Mouse (Mus musculus) cerebellum, adult 2 months (tissue): Measurements from ENCODE around the gene Cbx3. TPM values are rescaled to one million over a fixed set of nuclear protein-coding genes. Genes with fewer than 3 reads are reported as not detected.
A peak's percentile ranks its signal among the peaks of the same experiment; 100 is the strongest.

Source experiments
- DNase-seq, 2 experiments: peaks; one replicate each; pipeline ENCODE4 v3.0.0; 2021
- H3K27ac ChIP-seq: fragments of 200-500 bp; 2 replicates; pipeline ENCODE4 v1.5.1; 2012; ENCODE audit warnings: low read length, control low read depth, inconsistent platforms; ENCODE audit not compliant: insufficient read depth
- H3K27me3 ChIP-seq: fragments of 200-500 bp; 2 replicates; pipeline ENCODE4 v1.6.1; 2012; ENCODE audit warnings: inconsistent platforms, mild to moderate bottlenecking, low read length, moderate library complexity; ENCODE audit not compliant: control insufficient read depth, insufficient read depth
- H3K4me1 ChIP-seq: fragments of 200-500 bp; 2 replicates; pipeline ENCODE4 v1.6.1; 2011; ENCODE audit warnings: low read length; ENCODE audit not compliant: control insufficient read depth, insufficient read depth
- H3K4me3 ChIP-seq: fragments of 200-500 bp; replicated peaks from 2 replicates; pipeline ENCODE3; 2011; ENCODE audit warnings: mild to moderate bottlenecking, low read depth, low read length, control low read depth; ENCODE audit not compliant: insufficient read depth
- CTCF ChIP-seq: fragments of 200-500 bp; IDR thresholded peaks from 2 replicates; pipeline ENCODE4 v1.5.1; 2011; ENCODE audit warnings: low read depth, mild to moderate bottlenecking, control low read depth, low read length, moderate library complexity, borderline replicate concordance; ENCODE audit not compliant: insufficient read depth
- POLR2A ChIP-seq: fragments of 200-500 bp; IDR thresholded peaks from 2 replicates; pipeline ENCODE4 v1.6.1; 2011; ENCODE audit warnings: low read length, control low read depth, borderline replicate concordance; ENCODE audit not compliant: insufficient read depth
- WGBS: fragments of 180-500 bp; shearing (Covaris S2); methylation state at CpG from one replicate; pipeline ENCODE4 v1.1.7; 2018; 5-methylcytosine and 5-hydroxymethylcytosine counted together
- polyA plus RNA-seq: library from polyadenylated mRNA; depleted of rRNA; stranded (reverse); fragments of >200 nt; gene quantifications from 2 replicates; pipeline ENCODE4 v1.2.3, GENCODE M21; 2012

Gene Cbx3
- polyA plus RNA-seq, 1 experiment = 91.4 TPM

GRCm38 (mm10) chr6:51486731-51487130, 16.6 kb downstream of the Cbx3 start:
- Histone ChIP-seq H3K4me3 (no peak overlapping the region), H3K27ac (no peak overlapping the region), H3K27me3 (no peaks in the 10 kb centered on the region), H3K4me1 (no peaks in the 10 kb centered on the region)
- no peak for TF ChIP-seq POLR2A
- no peak for TF ChIP-seq CTCF
- WGBS = 89% methylated on average over 5 of the region's 5 CpGs
- no peak for DNase-seq

- no peak overlapping the region for H3K27ac ChIP-seq
- no peaks in the 10 kb centered on the region for H3K27me3 ChIP-seq
- TF ChIP-seq CTCF = no peak
- no peak for TF ChIP-seq POLR2A
- no peak overlapping the region for H3K4me3 ChIP-seq
- no peaks in the 10 kb centered on the region for H3K4me1 ChIP-seq
- WGBS = 8% methylated on average over 2 of the region's 2 CpGs
- peak; percentile 76 to 91 for DNase-seq
Observed at GRCm38 (mm10) chr6:51489787-51490186, 19.6 kb downstream of the Cbx3 start.

- Histone ChIP-seq H3K27ac (no peak overlapping the region), H3K4me3 (no peak overlapping the region), H3K27me3 (no peaks in the 10 kb centered on the region), H3K4me1 (no peaks in the 10 kb centered on the region)
- TF ChIP-seq CTCF (no peak), POLR2A (no peak)
- no peak for DNase-seq
- 77% methylated on average over 8 of the region's 8 CpGs for WGBS
Observed at GRCm38 (mm10) chr6:51497321-51498111, 27.4 kb downstream of the Cbx3 start.

GRCm38 (mm10) chr6:51505671-51506070, 35.5 kb downstream of the Cbx3 start:
- DNase-seq = no peak
- Histone ChIP-seq H3K27me3 (no peaks in the 10 kb centered on the region), H3K4me1 (no peaks in the 10 kb centered on the region), H3K27ac (no peak overlapping the region), H3K4me3 (no peak overlapping the region)
- TF ChIP-seq POLR2A (no peak), CTCF (no peak)
- 72% methylated on average over 1 of the region's 1 CpGs for WGBS

- WGBS = 82% methylated on average over 2 of the region's 2 CpGs
- TF ChIP-seq POLR2A (no peak), CTCF (no peak)
- no peak for DNase-seq
Observed at GRCm38 (mm10) chr6:51507556-51507955, 37.4 kb downstream of the Cbx3 start.

GRCm38 (mm10) chr6:51508750-51509648, 38.8 kb downstream of the Cbx3 start:
- 26% methylated on average over 18 of the region's 18 CpGs for WGBS
- Histone ChIP-seq H3K4me3 (peak overlapping the region; percentile 54), H3K27me3 (no peaks in the 10 kb centered on the region), H3K4me1 (no peaks in the 10 kb centered on the region), H3K27ac (no peak overlapping the region)
- DNase-seq = peak; percentile 74 to 75
- TF ChIP-seq CTCF (peak; percentile 89), POLR2A (peak; percentile 46; the same call in 1 of the 2 replicates)

More at GRCm38 (mm10) chr6:51507556-51507955, 37.4 kb downstream of the Cbx3 start:
- Histone ChIP-seq H3K27me3 (no peaks in the 10 kb centered on the region), H3K4me1 (no peaks in the 10 kb centered on the region), H3K27ac (no peak overlapping the region), H3K4me3 (no peak overlapping the region)

- 36% methylated on average over 5 of the region's 5 CpGs for WGBS
- DNase-seq = no peak
Observed at GRCm38 (mm10) chr6:51510094-51510493, 39.9 kb downstream of the Cbx3 start.

GRCm38 (mm10) chr6:51510946-51511345, 40.8 kb downstream of the Cbx3 start:
- Histone ChIP-seq H3K4me3 (no peak overlapping the region), H3K27ac (no peak overlapping the region), H3K27me3 (no peaks in the 10 kb centered on the region), H3K4me1 (no peaks in the 10 kb centered on the region)
- no peak for DNase-seq
- TF ChIP-seq POLR2A = no peak
- no peak for TF ChIP-seq CTCF
- WGBS = 74% methylated on average over 1 of the region's 1 CpGs

More at GRCm38 (mm10) chr6:51510094-51510493, 39.9 kb downstream of the Cbx3 start:
- Histone ChIP-seq H3K27ac (no peak overlapping the region), H3K27me3 (no peaks in the 10 kb centered on the region), H3K4me1 (no peaks in the 10 kb centered on the region), H3K4me3 (no peak overlapping the region)
- no peak for TF ChIP-seq POLR2A
- TF ChIP-seq CTCF = peak; percentile 16; the same call in 1 of the 2 replicates
